Mouse (Mus musculus) kidney, embryonic 16.5 days (tissue): ENCODE measurements at regions not wholly inside any gene's neighbourhood (a gene's known extent, or its start where the extent isn't known, plus 50 kb on each side); places are given as distances from the start of the nearest gene placed in this dataset.

Source experiments
- ATAC-seq: fragments of 200-750 bp; cut with Nextera tagmentation; 2 replicates; pipeline ENCODE4 v1.8.0; 2017; ENCODE audit warnings: moderate TSS enrichment; ENCODE audit not compliant: low FRiP score, low TSS enrichment
- H3K27ac ChIP-seq: fragments of 300-500 bp; sonication (generic); 2 replicates; pipeline ENCODE4 v1.5.1; 2014; ENCODE audit warnings: low read length
- H3K27me3 ChIP-seq: fragments of 300-500 bp; sonication (generic); 2 replicates; pipeline ENCODE4 v1.6.1; 2014; ENCODE audit warnings: low read length, control low read depth, mixed read lengths; ENCODE audit not compliant: insufficient read depth
- H3K36me3 ChIP-seq: fragments of 300-500 bp; sonication (generic); 2 replicates; pipeline ENCODE4 v1.6.1; 2014; ENCODE audit warnings: low read length, control low read depth, mixed read lengths; ENCODE audit not compliant: insufficient read depth
- H3K4me1 ChIP-seq: fragments of 300-500 bp; sonication (generic); 2 replicates; pipeline ENCODE4 v1.6.1; 2014; ENCODE audit warnings: low read length, control low read depth, mixed read lengths; ENCODE audit not compliant: insufficient read depth
- H3K4me2 ChIP-seq: fragments of 300-500 bp; sonication (generic); replicated peaks from 2 replicates; pipeline ENCODE4 v1.6.1; 2014; ENCODE audit warnings: low read depth, low read length
- H3K4me3 ChIP-seq: fragments of 300-500 bp; sonication (generic); 2 replicates; pipeline ENCODE4 v1.5.1; 2014; ENCODE audit warnings: mild to moderate bottlenecking, low read length
- H3K9ac ChIP-seq: fragments of 300-500 bp; sonication (generic); replicated peaks from 2 replicates; pipeline ENCODE4 v1.6.1; 2014; ENCODE audit warnings: low read length
- H3K9me3 ChIP-seq: fragments of 300-500 bp; sonication (generic); 2 replicates; pipeline ENCODE4 v1.6.1; 2016; ENCODE audit warnings: low read length, control low read depth
- WGBS: fragments of 180-500 bp; shearing (Covaris S2); extraction: QIAGEN DNeasy Blood & Tissue Kit; methylation state at CpG from one replicate; pipeline ENCODE4 v1.1.7; 2014; 5-methylcytosine and 5-hydroxymethylcytosine counted together

GRCm38 (mm10) chr14:116837235-116837634 lies 87.9 kb upstream of the Gpc6 start:
- ATAC-seq: no peak

GRCm38 (mm10) chr14:116869437-116869836 lies 55.7 kb upstream of the Gpc6 start:
- H3K27me3 ChIP-seq: no peaks in the 10 kb centered on the region
- no peak overlapping the region for H3K4me2 ChIP-seq
- H3K36me3 ChIP-seq: no peaks in the 10 kb centered on the region
- 0 out of 2 replicates have a peak, but pooled peaks cover 4% of the 10 kb centered on the region for H3K4me1 ChIP-seq
- no peak overlapping the region for H3K27ac ChIP-seq
- H3K9ac ChIP-seq: no peak overlapping the region
- 47% methylated on average over 2 of the region's 2 CpGs for WGBS
- H3K9me3 ChIP-seq: no peaks in the 10 kb centered on the region
- 0 out of 2 replicates have a peak, but pooled peaks have one; percentile 51 for ATAC-seq
- H3K4me3 ChIP-seq: no peak overlapping the region

More at GRCm38 (mm10) chr14:116837235-116837634, 87.9 kb upstream of the Gpc6 start:
- Histone ChIP-seq H3K9ac (no peak overlapping the region), H3K4me1 (no peaks in the 10 kb centered on the region), H3K4me2 (no peak overlapping the region), H3K36me3 (no peaks in the 10 kb centered on the region), H3K27ac (no peak overlapping the region), H3K4me3 (no peak overlapping the region), H3K27me3 (no peaks in the 10 kb centered on the region), H3K9me3 (0 out of 2 replicates have a peak, but pooled peaks cover 2% of the 10 kb centered on the region)
- 29% methylated on average over 6 of the region's 6 CpGs for WGBS

GRCm38 (mm10) chr14:116869996-116870395 lies 55.1 kb upstream of the Gpc6 start:
- Histone ChIP-seq H3K27ac (no peak overlapping the region), H3K4me3 (no peak overlapping the region), H3K9ac (no peak overlapping the region), H3K9me3 (no peaks in the 10 kb centered on the region), H3K27me3 (no peaks in the 10 kb centered on the region), H3K4me2 (no peak overlapping the region), H3K36me3 (no peaks in the 10 kb centered on the region), H3K4me1 (0 out of 2 replicates have a peak, but pooled peaks cover 4% of the 10 kb centered on the region)
- no peak for ATAC-seq
- 90% methylated on average over 2 of the region's 2 CpGs for WGBS
